Mouse (Mus musculus) C2C12 (cell line): ENCODE measurements around the gene Fars2.

Experiments used
- CTCF ChIP-seq: IDR thresholded peaks from one replicate; pipeline ENCODE4 v1.5.1; 2011; ENCODE audit not compliant: control insufficient read depth, insufficient read depth, insufficient read length
- FOSL1 ChIP-seq: IDR thresholded peaks from one replicate; pipeline ENCODE4 v1.8.0; 2011; ENCODE audit warnings: mild to moderate bottlenecking, low read length; ENCODE audit not compliant: poor library complexity, insufficient read depth, severe bottlenecking

DNA sequence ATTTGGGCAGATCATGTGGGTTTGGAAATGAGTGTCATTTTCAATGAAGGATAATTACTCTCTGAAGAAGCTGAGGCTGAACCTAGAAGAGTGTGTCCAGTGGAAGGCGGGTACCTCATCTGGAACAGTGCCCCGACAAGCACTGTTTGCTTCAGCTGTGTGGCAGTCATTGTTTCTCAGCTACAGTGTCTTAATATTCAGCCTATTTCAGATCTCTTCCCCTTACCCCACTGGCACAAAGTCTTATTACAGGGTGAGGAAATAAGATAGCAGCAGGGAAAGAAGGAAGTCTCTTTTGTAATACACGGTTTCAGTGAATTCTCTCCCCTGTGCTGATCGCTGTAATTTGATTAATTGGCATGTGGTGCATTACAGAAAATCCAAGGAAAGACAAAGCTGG is 101.1 kb downstream of the Fars2 start:
- TF ChIP-seq CTCF, result no peak
- TF ChIP-seq FOSL1, result no peak
